Mouse (Mus musculus) telencephalon, adult 2 months (tissue): ENCODE measurements at regions not wholly inside any gene's neighbourhood (a gene's known extent, or its start where the extent isn't known, plus 50 kb on each side); places are given as distances from the start of the nearest gene placed in this dataset.
A peak's percentile ranks its signal among the peaks of the same experiment; 100 is the strongest.
"Not testable (repeated sequence)": the region's sequence is repeated elsewhere in the genome, so short reads cannot be mapped to it uniquely, and the experiment has no call there.

Experiments
- DNase-seq: peaks from one replicate; pipeline ENCODE4 v3.0.0-alpha.2; 2011; ENCODE audit warnings: low read depth, low spot score

DNA sequence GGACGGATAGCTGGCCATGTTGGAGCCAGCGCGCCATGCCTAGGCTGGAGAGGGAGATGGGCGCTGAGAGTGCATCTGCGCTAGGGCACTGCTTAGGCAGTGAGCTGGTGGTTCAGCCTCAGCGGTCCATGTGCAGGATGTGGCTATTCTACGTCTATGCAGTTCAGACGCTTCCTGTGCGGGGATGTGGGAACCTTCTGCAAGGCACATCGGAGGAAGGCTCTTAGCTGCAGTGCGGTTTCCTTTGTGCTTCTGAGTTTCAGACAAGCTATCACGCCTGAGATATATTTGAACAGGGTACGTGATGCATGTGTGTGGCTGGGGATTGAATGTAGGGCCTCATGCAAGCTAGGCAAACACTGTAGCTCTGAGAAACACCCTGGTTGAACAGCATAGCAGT is 54.4 kb upstream of the Lrpprc start:
- DNase-seq = no peak

DNA sequence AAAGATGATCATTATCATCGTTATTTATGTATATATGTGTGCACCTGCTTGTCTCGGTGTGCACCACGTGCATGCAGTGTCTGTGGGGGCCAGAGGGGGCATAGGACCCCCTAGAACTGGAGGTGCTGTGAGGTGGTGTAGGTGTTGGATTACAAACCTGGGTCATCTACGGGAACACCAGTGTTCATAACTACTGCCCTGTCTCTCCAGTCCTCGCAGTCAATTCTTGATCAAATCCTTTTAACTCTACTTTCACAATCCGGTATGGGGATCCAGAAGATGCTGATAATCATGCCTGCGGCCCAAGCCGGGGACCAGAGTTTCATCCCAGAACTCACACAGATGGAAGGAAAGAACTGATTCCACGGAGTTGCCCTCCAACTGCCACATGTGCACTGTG is 55.6 kb upstream of the Lrpprc start:
- no peak for DNase-seq

DNA sequence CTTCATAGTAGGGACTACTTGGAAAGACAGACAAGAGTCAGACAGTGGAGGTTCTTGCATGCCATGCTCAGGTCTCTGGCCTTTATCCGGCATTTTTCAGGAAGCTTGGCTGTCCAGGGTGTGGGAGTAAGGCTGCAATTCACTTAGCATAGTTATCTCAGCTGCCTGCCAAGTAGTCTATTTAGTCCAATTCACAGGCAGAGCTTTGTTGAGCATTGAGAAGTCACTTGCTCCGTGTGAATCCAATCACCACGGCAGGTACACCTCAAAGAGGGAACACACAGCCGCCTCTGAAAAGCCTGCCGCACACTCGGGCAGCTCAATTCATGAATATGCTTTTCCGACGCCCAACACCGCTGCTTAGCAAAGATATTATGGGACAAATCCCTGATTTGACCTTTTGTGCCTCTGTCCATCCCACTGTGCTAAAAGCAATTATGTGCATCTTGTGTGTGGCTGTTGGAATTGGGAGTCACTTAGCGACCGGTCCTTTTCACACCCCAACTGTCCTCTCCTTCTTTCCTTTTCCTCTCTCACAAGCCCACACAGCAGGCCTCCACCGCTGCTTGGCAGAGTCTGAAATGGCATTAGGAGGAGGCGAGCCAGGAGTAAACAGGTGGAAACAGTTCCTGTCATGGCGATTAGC is 57.9 kb upstream of the Lrpprc start:
- no peak for DNase-seq

DNA sequence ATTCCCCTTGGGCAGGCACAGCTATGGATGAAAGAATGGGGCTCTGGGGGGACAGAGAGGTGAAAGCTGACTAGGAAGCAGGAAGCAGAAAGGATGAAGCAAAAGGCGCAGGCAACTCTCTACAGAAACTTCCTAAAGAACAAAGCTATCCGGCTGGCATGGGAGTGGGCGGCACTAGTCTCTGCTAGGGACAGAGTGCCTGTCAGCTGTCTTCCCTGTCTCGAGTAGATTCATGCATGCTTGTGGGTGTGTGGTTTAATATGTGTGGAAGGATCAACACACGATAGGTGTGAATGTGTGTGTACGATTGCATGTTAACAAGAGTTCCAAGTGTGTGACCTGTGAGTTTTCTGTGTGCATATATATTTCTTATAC is 58.4 kb upstream of the Lrpprc start:
- DNase-seq = no peak

DNA sequence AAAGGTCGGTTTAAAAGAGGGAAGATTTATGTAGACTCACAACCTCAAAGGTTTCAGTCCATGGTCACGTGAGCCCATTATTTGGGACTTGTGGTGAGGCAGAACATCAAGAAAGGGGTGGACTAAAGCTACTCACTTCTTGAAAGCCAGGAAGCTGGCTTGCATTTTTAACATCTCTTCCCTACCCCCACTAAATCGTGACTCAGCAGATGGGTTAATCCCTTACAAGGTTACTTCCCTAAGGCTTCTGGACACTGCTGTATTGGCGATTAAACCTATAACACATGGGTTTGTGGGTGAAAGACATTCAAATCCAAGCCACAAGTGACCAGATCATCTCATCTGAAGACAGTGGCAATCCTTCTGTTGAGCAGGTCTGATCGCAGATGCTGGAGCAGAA is 59.9 kb upstream of the Lrpprc start:
- DNase-seq = no peak

DNA sequence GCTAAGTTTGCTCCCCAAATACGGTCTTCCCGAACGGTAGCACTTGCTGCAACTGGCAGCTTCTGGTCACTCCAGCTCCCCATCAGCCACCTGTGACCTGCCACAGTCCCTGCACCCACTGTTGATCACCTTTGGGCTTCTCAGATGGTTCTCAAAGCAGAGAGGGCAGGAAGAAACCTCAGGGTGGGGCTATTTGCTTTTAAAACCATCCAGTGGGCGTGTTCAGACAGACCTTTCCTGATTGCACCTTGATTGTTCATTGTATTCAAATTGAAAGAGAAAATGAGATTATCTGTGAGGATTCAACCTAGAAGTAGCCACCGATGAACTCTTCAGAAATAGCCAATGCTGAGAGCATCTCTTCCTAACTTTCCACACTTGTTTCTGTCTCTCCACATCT is 60.3 kb upstream of the Lrpprc start:
- no peak for DNase-seq

DNA sequence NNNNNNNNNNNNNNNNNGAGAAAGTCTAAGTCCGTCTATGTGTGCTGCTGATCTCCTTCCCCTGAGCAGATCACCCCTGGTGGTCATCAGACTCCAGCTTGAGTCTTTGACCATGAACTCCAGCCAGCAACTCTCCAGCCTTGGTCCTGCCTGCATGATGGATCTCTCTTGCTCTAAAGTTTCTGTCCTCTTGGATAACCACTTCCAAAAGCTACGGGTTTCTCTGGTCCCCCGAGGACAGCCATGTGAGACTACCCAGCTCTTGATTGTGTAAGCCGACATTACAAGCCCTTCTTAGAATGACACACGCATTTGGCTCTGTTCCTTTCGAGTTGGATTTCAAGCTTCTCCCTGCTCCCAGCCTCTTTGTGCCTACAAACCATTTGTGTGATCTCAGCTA is 66.4 kb upstream of the Lrpprc start:
- DNase-seq = no peak

DNA sequence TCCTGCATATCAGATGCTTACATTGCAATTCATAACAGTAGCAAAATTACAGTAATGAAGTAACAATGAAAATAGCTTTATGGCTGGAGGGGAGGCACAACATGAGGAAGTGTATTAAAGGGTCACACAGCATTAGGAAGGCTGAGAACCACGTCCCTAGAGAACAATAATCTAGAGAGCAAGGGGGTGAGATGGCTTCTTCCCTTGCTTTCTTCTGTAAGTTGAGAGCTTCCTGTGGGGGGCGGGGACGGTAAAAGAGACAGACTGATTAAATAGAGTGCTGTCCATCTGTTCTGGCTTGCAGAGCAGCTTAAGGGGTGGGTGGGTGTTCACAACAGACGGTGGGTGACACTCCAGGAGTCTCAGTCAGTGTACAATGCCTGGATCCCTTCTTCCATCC is 68.2 kb upstream of the Lrpprc start:
- no peak for DNase-seq

DNA sequence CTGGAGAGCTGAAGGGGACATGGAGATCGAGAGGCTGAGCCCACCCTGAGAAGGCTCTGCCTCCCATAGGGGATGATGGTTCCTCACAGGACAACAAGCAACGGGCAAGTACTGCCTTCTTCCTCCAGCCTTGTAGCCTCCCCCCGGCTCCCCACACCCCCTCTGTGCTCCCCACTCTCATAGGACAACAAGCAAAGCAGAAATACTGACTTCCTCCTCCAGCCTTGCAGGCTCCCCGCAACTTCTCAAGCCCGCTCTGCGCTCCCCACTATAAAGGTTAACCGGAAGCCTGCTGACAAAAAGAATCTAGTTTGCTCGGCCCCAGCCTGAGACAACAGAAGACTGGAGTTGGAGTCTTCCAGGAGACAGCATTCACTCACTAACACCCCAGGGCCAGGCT is 69.3 kb upstream of the Lrpprc start:
- DNase-seq = no peak

DNA sequence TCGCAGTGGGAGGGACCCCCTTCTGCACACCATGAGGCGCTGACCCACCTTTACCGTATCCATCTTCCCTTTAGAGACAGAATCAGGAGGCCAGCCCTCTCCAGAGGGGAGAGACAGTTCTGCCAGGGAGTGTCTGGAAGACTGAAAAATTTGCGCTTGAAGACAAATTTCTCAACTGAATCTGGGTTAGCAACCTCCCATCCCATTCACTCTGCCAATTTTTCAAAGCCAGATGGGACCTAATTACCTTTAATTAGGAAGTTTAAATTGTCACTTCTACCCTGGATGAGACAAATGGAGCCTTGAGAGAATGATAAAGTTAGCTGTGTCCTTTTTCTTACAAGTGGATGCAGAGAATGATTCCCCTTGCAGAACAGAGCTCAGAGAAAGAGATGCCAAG is 70.2 kb upstream of the Lrpprc start:
- DNase-seq = no peak

DNA sequence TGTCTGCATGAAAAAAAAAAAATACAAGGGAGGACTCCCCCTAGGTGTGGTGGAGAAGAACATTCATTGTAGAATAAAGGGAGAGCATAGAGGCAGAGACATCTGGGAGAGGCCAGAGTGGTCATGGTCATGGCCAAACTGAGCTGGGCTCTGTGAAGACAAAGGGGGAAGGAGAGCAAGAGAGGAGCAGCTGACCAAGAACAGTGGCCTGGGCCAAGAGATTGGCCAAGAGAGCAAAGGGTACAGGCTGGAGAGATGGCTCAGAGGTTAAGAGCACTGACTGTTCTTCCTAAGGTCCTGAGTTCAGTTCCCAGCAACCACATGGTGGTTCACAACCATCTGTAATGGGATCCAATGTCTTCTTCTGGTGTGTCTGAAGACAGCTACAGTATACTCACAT is 73.6 kb upstream of the Lrpprc start:
- DNase-seq = not testable (repeated sequence)

DNA sequence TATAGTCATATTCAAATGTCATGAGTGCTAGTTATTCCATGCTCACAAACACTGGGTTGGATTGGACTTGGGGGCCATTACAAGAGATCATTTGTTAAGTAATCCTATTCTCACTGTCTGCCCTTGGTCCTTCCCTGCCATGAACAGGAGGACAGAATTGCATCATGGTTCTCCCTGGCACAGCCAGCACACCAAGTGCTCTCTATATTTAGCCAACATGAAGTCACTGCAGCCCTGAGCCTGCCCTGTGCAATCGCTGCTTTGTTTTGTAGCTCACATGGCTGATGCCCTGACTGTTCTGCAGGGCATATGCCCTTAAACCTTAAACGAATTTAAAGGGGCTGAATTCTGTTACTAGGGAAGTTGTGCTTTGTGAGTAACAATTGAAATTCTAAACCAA is 74.6 kb upstream of the Lrpprc start:
- DNase-seq = peak; percentile 72

DNA sequence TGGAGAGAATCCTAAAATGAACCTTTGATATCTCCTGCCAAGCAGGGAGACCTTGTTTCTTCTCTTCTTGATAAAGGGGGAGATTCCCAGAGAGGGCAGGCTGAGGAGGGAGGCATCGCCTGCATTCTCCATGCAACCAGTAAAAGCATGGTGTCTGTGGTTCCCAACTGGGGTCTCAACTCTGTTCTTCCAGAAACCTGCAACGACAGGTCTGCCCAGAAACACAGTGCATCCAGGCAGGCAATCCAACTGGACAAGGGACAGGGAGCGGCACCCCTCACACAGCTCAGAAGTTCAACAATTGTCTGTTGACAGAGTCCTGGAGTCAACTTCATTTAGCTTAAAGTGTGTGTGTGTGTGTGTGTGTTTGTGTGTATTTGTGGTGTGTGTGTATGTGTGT is 75.0 kb upstream of the Lrpprc start:
- DNase-seq = no peak

DNA sequence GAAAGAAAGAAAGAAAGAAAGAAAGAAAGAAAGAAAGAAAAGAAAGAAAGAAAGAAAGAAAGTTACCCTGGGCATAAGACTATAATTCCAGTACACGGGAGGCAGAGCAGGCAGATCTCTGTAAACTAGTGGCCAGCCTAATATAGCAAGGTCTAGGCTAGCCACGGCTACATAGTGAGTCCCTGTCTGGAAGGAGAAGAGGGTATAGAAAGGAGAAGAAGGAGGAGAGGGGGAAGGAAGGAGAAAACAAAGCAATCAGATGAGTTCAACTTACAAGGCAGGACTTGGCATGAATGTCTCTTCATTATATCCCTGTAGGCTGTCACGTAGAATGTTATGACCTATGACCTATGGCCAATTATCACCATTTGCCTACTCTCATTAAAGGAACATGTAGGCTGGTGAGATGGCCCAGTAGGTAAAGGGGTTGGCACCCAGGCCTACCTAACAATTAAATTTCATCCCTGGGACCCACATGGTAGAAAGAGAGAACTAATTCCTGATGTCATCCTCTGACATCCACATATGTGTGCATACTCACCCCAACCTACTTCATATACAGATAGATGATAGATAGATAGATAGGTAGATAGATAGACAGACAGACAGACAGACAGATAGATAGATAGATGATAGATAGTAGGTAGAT is 78.6 kb upstream of the Lrpprc start:
- no peak for DNase-seq

DNA sequence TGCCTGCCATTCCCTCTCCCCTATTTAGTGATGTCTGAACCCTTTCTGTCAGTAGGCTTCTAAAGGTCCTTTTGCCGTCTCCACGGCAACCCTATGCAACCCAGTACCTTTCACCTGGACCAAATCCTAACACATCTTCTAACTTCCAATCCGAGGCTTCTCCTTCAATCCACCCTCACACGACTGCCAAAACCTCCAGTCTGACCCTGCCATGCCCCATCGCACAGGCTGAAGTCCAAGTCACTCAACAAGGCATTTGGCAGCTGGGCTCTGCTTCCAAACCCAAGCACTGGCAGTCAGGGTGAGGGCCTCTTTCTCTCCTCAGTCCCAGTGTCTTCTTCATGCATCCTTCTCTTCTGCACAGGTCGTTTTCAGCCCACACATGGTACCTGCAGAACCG is 83.0 kb upstream of the Lrpprc start:
- DNase-seq = no peak

DNA sequence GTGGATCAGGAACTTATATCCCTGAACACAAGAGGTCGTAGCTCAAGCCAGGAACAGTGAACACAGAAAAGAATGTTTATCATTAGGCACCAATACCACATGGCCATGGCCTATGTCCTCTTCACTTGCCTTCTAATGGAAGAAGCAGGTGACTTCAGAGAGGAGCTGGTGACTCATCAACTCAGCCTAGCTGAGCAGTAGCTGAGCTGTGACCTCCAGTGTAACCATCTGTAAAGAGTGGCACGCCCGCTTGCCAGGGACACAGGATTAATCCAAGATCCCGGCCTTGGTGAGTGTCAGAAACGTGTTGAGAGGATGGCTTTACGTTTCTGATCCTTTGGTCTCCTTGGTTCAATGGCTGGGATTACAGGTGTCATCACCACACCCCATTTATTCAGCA is 82.0 kb upstream of the Ppm1b start:
- no peak for DNase-seq

DNA sequence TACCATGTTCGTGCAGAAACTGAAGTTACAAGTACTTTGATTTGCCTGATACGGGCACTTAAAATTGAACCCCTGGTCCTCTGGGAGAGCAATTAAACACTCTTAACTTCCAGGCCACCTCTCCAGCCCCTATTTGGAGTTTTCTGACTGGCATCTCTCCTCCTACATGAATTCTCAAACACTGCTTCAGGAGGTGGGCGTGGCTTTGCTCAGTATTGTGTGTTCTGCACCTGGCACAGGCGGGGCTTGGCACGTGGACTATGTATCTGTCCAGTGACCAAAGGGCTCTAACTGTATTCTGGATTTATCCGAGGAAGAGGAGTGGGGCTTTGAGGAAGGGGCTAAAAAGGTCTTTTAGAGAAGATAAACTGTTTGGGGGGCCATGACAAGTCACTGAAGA is 81.5 kb upstream of the Ppm1b start:
- no peak for DNase-seq

DNA sequence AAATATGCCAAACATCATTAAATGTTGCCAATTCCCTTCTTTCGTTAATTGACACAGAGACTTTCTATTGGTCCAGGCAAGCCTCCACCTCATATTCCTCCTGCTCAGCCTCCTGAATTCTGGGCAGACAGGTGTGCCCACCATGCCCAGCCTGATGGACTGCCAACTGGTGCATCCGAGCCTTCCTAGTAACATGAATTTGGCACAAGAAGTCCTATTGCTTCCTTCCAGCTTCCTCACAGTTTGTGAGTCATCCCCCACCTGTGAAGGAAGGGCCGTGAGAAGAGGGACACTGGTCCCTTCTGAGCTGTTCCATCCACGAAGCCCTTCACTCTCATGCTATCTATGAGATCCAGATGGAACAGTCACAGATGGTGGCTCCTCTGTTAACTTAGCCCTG is 80.5 kb upstream of the Ppm1b start:
- no peak for DNase-seq

DNA sequence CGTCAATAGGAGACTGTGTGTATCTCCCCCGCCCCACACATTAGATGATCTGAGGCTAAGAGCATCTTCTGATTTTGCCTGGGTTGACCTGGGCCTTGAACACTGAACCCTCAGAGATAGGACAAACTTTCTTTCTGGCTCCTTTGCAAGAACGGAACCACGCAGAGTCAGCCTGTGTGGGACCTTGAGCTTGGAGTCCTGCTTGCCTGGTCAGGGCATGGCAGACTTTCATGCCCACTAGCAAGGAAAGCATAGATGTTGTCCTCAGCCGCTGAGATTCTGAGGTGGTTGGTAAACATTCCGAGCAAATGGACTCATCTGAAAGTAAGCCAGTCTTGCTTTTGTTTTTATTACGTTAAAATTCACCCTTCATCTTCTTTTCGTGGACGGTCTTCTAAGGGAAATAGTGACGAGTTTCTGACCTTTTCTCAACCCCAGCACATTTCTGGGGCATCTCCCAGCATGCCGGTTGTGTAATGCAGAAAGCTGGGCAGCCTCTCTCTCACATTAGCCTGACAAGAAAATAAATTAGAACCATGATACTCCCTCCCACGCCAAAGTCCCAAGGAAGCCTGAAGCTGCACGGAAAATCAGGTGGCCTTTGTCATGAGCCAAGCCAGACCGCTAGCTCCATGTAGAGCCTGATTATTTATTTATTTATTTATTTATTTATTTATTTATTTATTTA is 79.2 kb upstream of the Ppm1b start:
- no peak for DNase-seq

DNA sequence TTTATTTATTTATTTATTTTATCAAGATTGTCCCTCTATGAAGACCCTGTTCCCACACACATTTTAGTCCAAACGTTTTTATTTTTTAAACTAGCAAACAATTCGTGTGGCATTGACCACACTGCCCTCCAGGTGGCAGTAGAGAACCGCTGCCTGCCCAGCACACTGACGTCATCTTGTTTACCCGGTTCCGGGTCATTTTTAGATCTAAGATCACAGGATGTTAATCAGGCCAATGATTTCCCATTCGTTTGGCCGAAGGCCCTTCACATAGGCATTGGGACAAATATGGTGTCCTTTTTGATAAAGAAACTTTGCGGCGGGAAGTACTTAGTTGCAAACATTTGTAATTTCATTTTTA is 78.7 kb upstream of the Ppm1b start:
- peak; percentile 55 for DNase-seq

DNA sequence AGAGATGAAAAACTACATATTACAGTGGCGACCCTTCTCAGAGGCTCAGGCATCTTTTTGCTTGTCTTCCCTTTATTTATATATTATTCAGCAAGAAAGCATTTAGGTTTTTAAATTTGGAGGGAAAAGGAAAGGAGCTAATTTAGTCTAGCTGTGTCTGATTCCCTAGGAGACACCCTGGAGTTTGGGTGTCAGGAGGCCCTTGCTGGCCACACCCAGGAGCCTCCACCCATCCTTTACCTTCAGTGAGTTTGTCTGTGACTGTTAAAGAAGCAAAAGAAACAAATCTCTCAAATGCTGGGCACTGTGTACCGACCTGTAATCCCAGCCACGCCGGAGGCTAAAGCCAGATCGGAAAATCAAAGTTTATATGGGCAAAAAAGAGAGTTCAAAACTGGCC is 78.2 kb upstream of the Ppm1b start:
- DNase-seq = no peak

DNA sequence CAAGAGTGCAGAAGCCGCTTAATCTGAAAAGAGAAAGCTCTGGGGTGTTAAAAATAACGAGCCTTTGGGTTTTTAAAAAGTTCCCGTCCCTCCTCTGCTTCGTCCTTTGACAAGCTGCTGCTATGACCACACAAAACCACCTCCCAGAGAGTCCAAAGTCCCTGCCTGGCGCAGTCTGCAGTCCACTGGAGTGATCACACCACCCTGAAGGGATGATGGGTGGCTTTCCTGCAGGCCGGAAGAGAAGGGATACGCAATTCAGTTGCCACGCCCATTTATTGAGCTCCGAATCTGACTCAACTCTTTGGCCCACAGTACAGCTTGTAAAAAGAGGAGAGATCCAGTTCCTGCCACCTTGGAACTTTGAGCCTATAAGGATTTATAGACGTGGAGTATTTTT is 77.4 kb upstream of the Ppm1b start:
- no peak for DNase-seq

DNA sequence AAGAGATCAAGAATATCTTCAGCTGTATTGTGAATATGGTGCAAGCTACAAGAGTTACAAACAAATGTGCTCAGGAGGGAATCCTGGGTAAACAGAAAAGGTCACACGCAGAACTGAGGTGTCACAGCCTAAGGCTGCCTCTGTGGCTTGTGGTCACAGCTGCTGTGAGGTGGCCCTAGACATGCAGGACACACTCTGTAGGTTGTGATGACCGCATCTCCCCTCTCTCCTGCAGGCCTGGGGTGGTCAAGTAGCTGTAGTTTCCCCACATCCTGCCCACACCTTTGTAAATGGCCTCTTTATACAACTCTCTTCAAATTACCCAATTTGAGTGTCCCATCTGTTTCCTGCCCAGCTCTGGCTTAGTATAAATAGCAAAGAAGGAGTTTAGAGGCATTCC is 75.6 kb upstream of the Ppm1b start:
- no peak for DNase-seq

DNA sequence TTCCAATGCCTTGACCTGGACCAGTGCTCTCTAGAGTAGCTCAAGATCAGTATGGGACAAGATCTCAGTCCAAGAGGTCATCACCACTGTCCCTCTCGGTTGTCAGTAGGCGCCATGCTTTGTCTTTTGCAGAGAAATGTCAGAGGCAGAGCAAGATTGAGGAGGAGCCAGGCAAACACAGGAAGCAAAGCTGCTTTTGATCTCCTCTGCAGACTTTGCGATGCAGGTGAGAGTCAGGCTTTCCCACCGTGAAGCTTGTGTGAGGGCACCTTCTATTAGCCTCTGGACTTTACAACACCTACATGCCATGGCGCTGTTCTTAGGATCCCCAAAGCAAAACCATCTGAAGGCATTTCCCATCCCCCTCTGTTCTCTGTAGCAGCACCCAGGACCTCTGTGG is 68.0 kb upstream of the Ppm1b start:
- DNase-seq = no peak
